In genomic region chr15:79504707-79505452, GRCm38 (mm10) we compare ENCODE assay signal across 8 mouse cellular contexts. TPM values are rescaled to one million over a fixed set of nuclear protein-coding genes. Genes with fewer than 3 reads are reported as not detected.
DNase-seq lines count a peak whose midpoint lies in the region; ATAC-seq and TF ChIP-seq lines count a peak whose summit lies in the region.

Gene Kcnj4 (minus strand): TSS chr15:79505241.

- H3K4me2 ChIP-seq in kidney, embryonic 14.5 days (replicated peaks; ENCODE audit: low read depth, low read length): peak within 1 kb of the TSS; percentile 100
- peak within 1 kb of the TSS; percentile 99 for H3K4me2 ChIP-seq in hindbrain, embryonic 15.5 days
- H3K4me2 ChIP-seq in liver, postnatal 0 days (ENCODE audit: low read depth, low read length): peak within 1 kb of the TSS; percentile 82

- no peak within 1 kb of the TSS for H3K27ac ChIP-seq in kidney, embryonic 14.5 days (ENCODE audit: low read depth, low read length)
- H3K27ac ChIP-seq in cortical plate, adult 2 months (ENCODE audit: insufficient read depth, low read length): peak within 1 kb of the TSS; percentile 78
- no peak within 1 kb of the TSS for H3K27ac ChIP-seq in hindbrain, embryonic 15.5 days (replicated peaks)
- H3K27ac ChIP-seq in liver, postnatal 0 days (ENCODE audit: low read depth): no peak within 1 kb of the TSS

- H3K9me3 ChIP-seq in kidney, embryonic 14.5 days (ENCODE audit: control insufficient read depth, low read length): no peaks in the 10 kb centered on the region
- no peaks in the 10 kb centered on the region for H3K9me3 ChIP-seq in hindbrain, embryonic 15.5 days
- H3K9me3 ChIP-seq in liver, postnatal 0 days (ENCODE audit: low read length): no peaks in the 10 kb centered on the region

- H3K4me3 ChIP-seq in kidney, embryonic 14.5 days (ENCODE audit: low read length): peak within 1 kb of the TSS; percentile 64
- H3K4me3 ChIP-seq in cortical plate, adult 2 months (ENCODE audit: insufficient read depth, low read length): peak within 1 kb of the TSS; percentile 93
- H3K4me3 ChIP-seq in hindbrain, embryonic 15.5 days: peak within 1 kb of the TSS; percentile 62
- H3K4me3 ChIP-seq in liver, postnatal 0 days (ENCODE audit: low read depth, low read length): peak within 1 kb of the TSS; percentile 47

- TF ChIP-seq EP300 in liver, postnatal 0 days (IDR thresholded peaks at IDR 0.05; ENCODE audit: low read depth): no peak

- no peak for TF ChIP-seq POLR2A in cortical plate, adult 2 months (IDR thresholded peaks at IDR 0.05; ENCODE audit: extremely low read depth, insufficient read depth, low read length)

- no peaks in the 10 kb centered on the region for H3K36me3 ChIP-seq in kidney, embryonic 14.5 days (ENCODE audit: control insufficient read depth, insufficient read depth, low read length)
- H3K36me3 ChIP-seq in hindbrain, embryonic 15.5 days: no peaks in the 10 kb centered on the region
- H3K36me3 ChIP-seq in liver, postnatal 0 days (replicated peaks; ENCODE audit: insufficient read depth, low read length): no peaks in the 10 kb centered on the region

- ATAC-seq in kidney, embryonic 14.5 days (ENCODE audit: low FRiP score, low TSS enrichment): peak; percentile 14; the same call in 1 of the 2 replicates
- no peak for ATAC-seq in hindbrain, embryonic 15.5 days (ENCODE audit: low FRiP score, low read depth)
- no peak for ATAC-seq in liver, postnatal 0 days

- no peak for DNase-seq in kidney, postnatal 25 days
- DNase-seq in liver, postnatal 0 days: no peak
- no peak for DNase-seq in right cerebral cortex, adult 2 months (ENCODE audit: low spot score in 2 of 2)
- DNase-seq in right cerebral cortex, postnatal 4 days: no peak
- no peak for DNase-seq in spleen, postnatal 4 days (ENCODE audit: low spot score in 2 of 2)

- H3K9ac ChIP-seq in kidney, embryonic 14.5 days (ENCODE audit: low read depth, low read length): peak within 1 kb of the TSS; percentile 67
- peak within 1 kb of the TSS; percentile 45 for H3K9ac ChIP-seq in hindbrain, embryonic 15.5 days
- no peak within 1 kb of the TSS for H3K9ac ChIP-seq in liver, postnatal 0 days (replicated peaks)

- whole genome bisulfite sequencing in kidney, embryonic 14.5 days: under 1% methylated on average over 60 of the region's 60 CpGs
- under 1% methylated on average over 59 of the region's 60 CpGs for WGBS in hindbrain, embryonic 15.5 days
- WGBS in liver, postnatal 0 days (ENCODE audit: insufficient replicate concordance): 2% methylated on average over 40 of the region's 60 CpGs

- no peak for TF ChIP-seq CTCF in cortical plate, adult 2 months (IDR thresholded peaks at IDR 0.05; ENCODE audit: extremely low read depth, insufficient read depth, low read length)
- TF ChIP-seq CTCF in liver, postnatal 0 days (IDR thresholded peaks at IDR 0.05; ENCODE audit: low read depth): no peak

- peaks cover 5% of the 10 kb centered on the region; the same call in 1 of the 2 replicates for H3K4me1 ChIP-seq in kidney, embryonic 14.5 days (ENCODE audit: control insufficient read depth, insufficient read depth, low read length)
- peaks cover 2% of the 10 kb centered on the region for H3K4me1 ChIP-seq in cortical plate, adult 2 months (ENCODE audit: control insufficient read depth, insufficient read depth, low read length)
- peaks cover 21% of the 10 kb centered on the region for H3K4me1 ChIP-seq in hindbrain, embryonic 15.5 days (replicated peaks)
- H3K4me1 ChIP-seq in liver, postnatal 0 days (ENCODE audit: insufficient read depth): peaks cover 11% of the 10 kb centered on the region

- H3K27me3 ChIP-seq in kidney, embryonic 14.5 days (ENCODE audit: control insufficient read depth, insufficient read depth, low read length): peaks cover 68% of the 10 kb centered on the region
- peaks cover 69% of the 10 kb centered on the region for H3K27me3 ChIP-seq in hindbrain, embryonic 15.5 days
- H3K27me3 ChIP-seq in liver, postnatal 0 days (ENCODE audit: insufficient read depth, low read length): peaks cover 71% of the 10 kb centered on the region

RNA-seq across cellular contexts. Expression of gene Kcnj4, which starts in this region (rescaled TPM):
- 0.23 TPM in 1 of 2 replicates, not detected in the other for polyA plus RNA-seq in kidney, embryonic 14.5 days (2014; fragmentation: Nextera tagmentation; extraction: Ambion mirVana)
- polyA plus RNA-seq in cortical plate, adult 2 months (2012; rRNA removed): 115 and 120 TPM in 2 replicates
- not detected in 2 replicates for polyA plus RNA-seq in hindbrain, embryonic 15.5 days (2015; fragmentation: Nextera tagmentation; extraction: Ambion mirVana)
- not detected in 2 replicates for polyA plus RNA-seq in liver, postnatal 0 days (2015; fragmentation: Nextera tagmentation; extraction: Ambion mirVana)

Comparison
In these comparisons a context has a peak if more than half of its experiments do, and no peak if none do; other contexts are left out.
1. RNA of gene Kcnj4 (polyA plus RNA-seq): 115 to 120 TPM in cortical plate, adult 2 months; not detected in hindbrain, embryonic 15.5 days, 0.23 TPM in kidney, embryonic 14.5 days and not detected in liver, postnatal 0 days; every median in the first group is over 10 times any median in the second.
2. Peak in ATAC-seq, H3K4me3 ChIP-seq, H3K9ac ChIP-seq and H3K4me2 ChIP-seq in kidney, embryonic 14.5 days; RNA of the gene not detected or under 1 TPM.
3. Peak in every context shown above with its lines, with median percentiles within 50 percentile points of each other: H3K4me2 ChIP-seq and H3K4me3 ChIP-seq.